Comparison of ENCODE assay signal across 10 mouse cellular contexts in genomic region chrX:159269072-159269471, GRCm38 (mm10). TPM values are rescaled to one million over a fixed set of nuclear protein-coding genes. Genes with fewer than 3 reads are reported as not detected.
DNase-seq lines count a peak whose midpoint lies in the region; ATAC-seq and TF ChIP-seq lines count a peak whose summit lies in the region.
"Had no signal": no experiment of that assay in that cellular context is flagged by ENCODE, and none has a peak within 500 bp of the region (broad histone marks: within the 10 kb centered on the region; RNA-seq: fewer than 3 reads in every experiment).

No protein-coding gene starts in this region.

- no peak overlapping the region for H3K4me3 ChIP-seq in kidney, postnatal 0 days (replicated peaks; ENCODE audit: low read depth, low read length)
- H3K4me3 ChIP-seq in kidney, embryonic 15.5 days (replicated peaks), result no peak overlapping the region
- H3K4me3 ChIP-seq in G1E (ENCODE audit: low read depth, low read length), result no peak overlapping the region
- H3K4me3 ChIP-seq: erythroblast, embryonic 14.5 days; liver, embryonic 13.5 days had no signal

- TF ChIP-seq CTCF in kidney, postnatal 0 days (IDR thresholded peaks at IDR 0.05; ENCODE audit: low read depth), result peak; percentile 72
- no peak for TF ChIP-seq CTCF in G1E (IDR thresholded peaks at IDR 0.05; ENCODE audit: low read depth, low read length)

- H3K4me2 ChIP-seq in kidney, postnatal 0 days (ENCODE audit: low read length), result no peak overlapping the region
- H3K4me2 ChIP-seq in kidney, embryonic 15.5 days, result no peak overlapping the region
- H3K4me2 ChIP-seq: liver, embryonic 13.5 days had no signal

- no peak overlapping the region for H3K9ac ChIP-seq in kidney, postnatal 0 days (ENCODE audit: low read depth, low read length)
- H3K9ac ChIP-seq in kidney, embryonic 15.5 days, result no peak overlapping the region
- H3K9ac ChIP-seq: liver, embryonic 13.5 days had no signal

- H3K27me3 ChIP-seq in kidney, postnatal 0 days (ENCODE audit: insufficient read depth, low read length), result no peaks in the 10 kb centered on the region
- H3K27me3 ChIP-seq in kidney, embryonic 15.5 days, result peaks cover 7% of the 10 kb centered on the region; the same call in 1 of the 2 replicates
- H3K27me3 ChIP-seq in G1E (ENCODE audit: insufficient read depth, low read length), result no peaks in the 10 kb centered on the region
- H3K27me3 ChIP-seq: liver, embryonic 13.5 days had no signal

- H3K9me3 ChIP-seq in kidney, postnatal 0 days (replicated peaks; ENCODE audit: low read length), result no peaks in the 10 kb centered on the region
- H3K9me3 ChIP-seq in kidney, embryonic 15.5 days (replicated peaks), result no peaks in the 10 kb centered on the region
- no peaks in the 10 kb centered on the region for H3K9me3 ChIP-seq in G1E (replicated peaks)
- H3K9me3 ChIP-seq: liver, embryonic 13.5 days had no signal

- H3K4me1 ChIP-seq in kidney, postnatal 0 days (replicated peaks; ENCODE audit: insufficient read depth, low read length), result no peaks in the 10 kb centered on the region
- H3K4me1 ChIP-seq in kidney, embryonic 15.5 days, result no peaks in the 10 kb centered on the region
- no peaks in the 10 kb centered on the region for H3K4me1 ChIP-seq in G1E (ENCODE audit: insufficient read depth, low read depth, low read length)
- H3K4me1 ChIP-seq: liver, embryonic 13.5 days had no signal

- H3K27ac ChIP-seq in kidney, postnatal 0 days, result no peak overlapping the region
- H3K27ac ChIP-seq in kidney, embryonic 15.5 days, result no peak overlapping the region
- H3K27ac ChIP-seq: liver, embryonic 13.5 days had no signal

- peak; percentile 34 for DNase-seq in adrenal gland, postnatal 10 days
- DNase-seq in adrenal gland, adult 8-10 months, result no peak
- peak; percentile 52 for DNase-seq in kidney, postnatal 0 days (ENCODE audit: low spot score)
- no peak for DNase-seq in G1E (ENCODE audit: low spot score)
- peak; percentile 35 to 53 for DNase-seq in cerebellum, postnatal 25 days
- DNase-seq in lung, adult 18-20 months, result peak; percentile 5 to 35
- peak; percentile 45 for DNase-seq in thymus, postnatal 14 days
- DNase-seq: liver, embryonic 13.5 days had no signal

- ATAC-seq in kidney, postnatal 0 days (replicated peaks; ENCODE audit: low FRiP score, low read depth), result no peak
- ATAC-seq in kidney, embryonic 15.5 days (replicated peaks; ENCODE audit: low FRiP score), result no peak; the same call in 1 of the 2 replicates
- peak; percentile 28; the same call in 1 of the 2 replicates for ATAC-seq in G1E (ENCODE audit: extremely low read depth, insufficient number of reproducible peaks, low FRiP score, poor library complexity, severe bottlenecking)

- H3K36me3 ChIP-seq in kidney, postnatal 0 days (ENCODE audit: insufficient read depth, low read length), result no peaks in the 10 kb centered on the region
- H3K36me3 ChIP-seq in kidney, embryonic 15.5 days, result no peaks in the 10 kb centered on the region
- peaks cover 6% of the 10 kb centered on the region for H3K36me3 ChIP-seq in G1E (replicated peaks)
- H3K36me3 ChIP-seq: liver, embryonic 13.5 days had no signal

RNA-seq across cellular contexts. Expression of gene Rps6ka3, which starts 59.0 kb away (rescaled TPM):
- total RNA-seq in adrenal gland, postnatal 10 days (2021), result 10 to 100 TPM; 49.3 to 55.5 TPM
- total RNA-seq in adrenal gland, adult 8-10 months (2022), result 10 to 100 TPM; 48.0 to 63.7 (median 55.0) TPM
- polyA plus RNA-seq in kidney, postnatal 0 days (2015; fragmentation: Nextera tagmentation; extraction: Ambion mirVana), result 6.6 and 7.6 TPM in 2 replicates
- 7.9 and 8.1 TPM in 2 replicates for polyA plus RNA-seq in kidney, embryonic 15.5 days (2015; fragmentation: Nextera tagmentation; extraction: Ambion mirVana)
- 52.7 and 65.2 TPM in 2 replicates for total RNA-seq in G1E (2014; fragmentation: Nextera tagmentation)
- 14.8 and 15.5 TPM in 2 replicates for total RNA-seq in G1E (2017)
- polyA plus RNA-seq in G1E (2012), result 4.6 and 5.0 TPM in 2 replicates

Comparison
In these comparisons a context has a peak if more than half of its experiments do, and no peak if none do; other contexts are left out.
1. DNase-seq: peak in adrenal gland, postnatal 10 days (single experiment), kidney, postnatal 0 days (single experiment), cerebellum, postnatal 25 days (2 of 2), lung, adult 18-20 months (2 of 2) and thymus, postnatal 14 days (single experiment); none in adrenal gland, adult 8-10 months (single experiment) and G1E (single experiment).